Mouse (Mus musculus) hindbrain, embryonic 16.5 days (tissue): ENCODE data around the gene Nol4l. TPM values are rescaled to one million over a fixed set of nuclear protein-coding genes. Genes with fewer than 3 reads are reported as not detected.

Source experiments
- ATAC-seq: fragments of 200-750 bp; cut with Nextera tagmentation; 2 replicates; pipeline ENCODE4 v1.8.0; 2017; ENCODE audit warnings: moderate TSS enrichment, moderate library complexity
- H3K27ac ChIP-seq: fragments of 300-500 bp; sonication (generic); 2 replicates; pipeline ENCODE4 v1.5.1; 2014; ENCODE audit warnings: low read depth, mild to moderate bottlenecking, control low read depth, low read length, moderate library complexity
- H3K27me3 ChIP-seq: fragments of 300-500 bp; sonication (generic); replicated peaks from 2 replicates; pipeline ENCODE4 v1.6.1; 2014; ENCODE audit warnings: low read length; ENCODE audit not compliant: control insufficient read depth, insufficient read depth
- H3K36me3 ChIP-seq: fragments of 300-500 bp; sonication (generic); 2 replicates; pipeline ENCODE4 v1.6.1; 2014; ENCODE audit warnings: mild to moderate bottlenecking, low read length, moderate library complexity, mixed read lengths; ENCODE audit not compliant: control insufficient read depth, insufficient read depth
- H3K4me1 ChIP-seq: fragments of 300-500 bp; sonication (generic); 2 replicates; pipeline ENCODE4 v1.6.1; 2014; ENCODE audit warnings: low read depth, low read length; ENCODE audit not compliant: control insufficient read depth, insufficient read depth
- H3K4me2 ChIP-seq: fragments of 300-500 bp; sonication (generic); 2 replicates; pipeline ENCODE4 v1.6.1; 2014; ENCODE audit warnings: mild to moderate bottlenecking, low read length, control low read depth, moderate library complexity
- H3K4me3 ChIP-seq: fragments of 300-500 bp; sonication (generic); 2 replicates; pipeline ENCODE4 v1.5.1; 2014; ENCODE audit warnings: mild to moderate bottlenecking, low read length, control low read depth, moderate library complexity
- H3K9ac ChIP-seq: fragments of 300-500 bp; sonication (generic); 2 replicates; pipeline ENCODE4 v1.6.1; 2014; ENCODE audit warnings: low read depth, mild to moderate bottlenecking, control low read depth, low read length, moderate library complexity
- H3K9me3 ChIP-seq: fragments of 300-500 bp; sonication (generic); 2 replicates; pipeline ENCODE4 v1.6.1; 2014; ENCODE audit warnings: mild to moderate bottlenecking, low read length, moderate library complexity; ENCODE audit not compliant: control insufficient read depth
- WGBS: fragments of 180-500 bp; shearing (Covaris S2); extraction: QIAGEN DNeasy Blood & Tissue Kit; methylation state at CpG from one replicate; pipeline ENCODE4 v1.1.7; 2014; 5-methylcytosine and 5-hydroxymethylcytosine counted together
- polyA plus RNA-seq: library from polyadenylated mRNA; unstranded; fragments of >200 nt; fragmentation: Nextera tagmentation; extraction: Ambion mirVana; gene quantifications from 2 replicates; pipeline ENCODE4 v1.2.1, GENCODE M21; 2015

Nol4l gene
- polyA plus RNA-seq, 1 experiment from 2014 or later: 33.7 TPM

DNA sequence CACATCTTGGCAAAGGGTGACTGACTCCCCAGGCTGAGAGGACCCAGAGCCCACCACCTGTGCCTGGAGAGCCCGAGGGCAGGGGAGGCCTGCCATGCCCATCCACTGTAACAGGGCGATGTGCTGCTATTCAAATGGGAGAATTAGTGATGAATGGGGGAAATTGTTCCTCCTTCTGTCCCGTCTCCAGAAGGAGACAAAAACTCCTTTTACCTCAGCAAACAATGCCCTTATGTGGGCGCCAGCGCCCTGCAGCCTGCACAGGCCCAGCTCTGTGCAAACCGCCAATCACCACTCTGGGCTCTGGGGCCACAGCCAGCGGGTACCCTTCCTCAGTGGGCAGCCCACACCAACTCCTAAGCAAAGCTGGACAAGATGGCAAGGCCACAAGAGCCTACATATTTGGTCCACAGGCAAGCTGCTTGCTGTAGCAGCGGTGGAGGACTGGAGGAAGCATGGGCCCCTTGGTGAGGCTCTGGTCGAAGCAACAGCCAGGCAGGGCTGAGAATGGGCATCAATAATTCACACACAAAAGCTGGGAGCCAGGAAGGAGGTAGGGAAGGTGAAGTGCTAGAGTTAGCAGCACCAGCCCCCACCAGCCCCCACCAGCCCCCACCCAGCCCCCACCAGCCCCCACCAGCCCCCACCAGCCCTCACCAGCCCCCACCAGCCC lies 103.6 kb downstream of the Nol4l start:
- Histone ChIP-seq H3K36me3 (peaks cover 13% of the 10 kb centered on the region), H3K27me3 (no peaks in the 10 kb centered on the region), H3K4me1 (peaks cover 43% of the 10 kb centered on the region), H3K9ac (no peak overlapping the region; the same call in 1 of the 2 replicates), H3K4me3 (no peak overlapping the region), H3K9me3 (no peaks in the 10 kb centered on the region), H3K4me2 (no peak overlapping the region; the same call in 1 of the 2 replicates), H3K27ac (peak overlapping the region; percentile 73)
- ATAC-seq: peak; percentile 89
- WGBS: 17% methylated on average over 9 of the region's 9 CpGs

DNA sequence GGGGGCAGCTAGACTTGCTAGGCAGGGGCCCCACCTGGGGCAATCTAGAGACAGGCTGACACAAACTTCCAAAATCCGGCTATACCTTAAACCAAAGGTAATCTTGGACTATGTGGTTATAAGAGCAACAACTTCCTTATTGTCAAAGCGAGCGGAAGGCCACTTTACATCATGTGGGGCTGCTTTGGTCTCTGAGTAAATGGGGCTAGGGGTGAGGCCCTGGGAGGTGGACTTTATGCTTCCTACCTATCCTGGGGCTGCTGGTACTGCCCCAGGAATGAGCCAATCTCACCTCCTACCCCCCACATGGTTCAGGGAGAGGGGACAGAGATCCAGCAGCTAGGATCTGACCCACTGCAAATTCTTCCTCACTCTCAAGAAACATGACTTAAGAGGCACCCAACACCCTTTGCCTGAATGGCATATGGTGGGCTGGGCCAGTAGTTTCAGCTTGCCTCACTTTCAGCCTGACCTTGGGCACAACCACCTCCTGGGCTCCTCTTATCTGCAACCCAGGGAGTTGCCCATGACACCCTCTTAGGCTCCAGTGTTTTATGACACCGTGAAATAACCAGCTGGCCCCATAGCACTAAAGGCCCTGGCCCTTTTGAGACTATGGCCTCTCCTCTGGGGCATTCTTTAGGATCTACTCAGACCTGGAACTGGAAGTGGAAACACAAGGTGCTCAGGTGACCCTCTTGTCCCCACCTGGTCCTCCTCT lies 104.5 kb downstream of the Nol4l start:
- no peak overlapping the region for H3K4me2 ChIP-seq
- H3K36me3 ChIP-seq: peaks cover 5% of the 10 kb centered on the region
- H3K4me3 ChIP-seq: no peak overlapping the region
- 79% methylated on average over 4 of the region's 4 CpGs for WGBS
- no peak for ATAC-seq
- no peaks in the 10 kb centered on the region for H3K27me3 ChIP-seq
- peaks cover 43% of the 10 kb centered on the region for H3K4me1 ChIP-seq
- H3K9ac ChIP-seq: no peak overlapping the region
- H3K9me3 ChIP-seq: no peaks in the 10 kb centered on the region
- peak overlapping the region; percentile 73 for H3K27ac ChIP-seq

- Histone ChIP-seq H3K9me3 (no peaks in the 10 kb centered on the region), H3K27ac (no peak overlapping the region), H3K27me3 (no peaks in the 10 kb centered on the region), H3K4me1 (peaks cover 43% of the 10 kb centered on the region), H3K9ac (no peak overlapping the region; the same call in 1 of the 2 replicates), H3K36me3 (peaks cover 11% of the 10 kb centered on the region; the same call in 1 of the 2 replicates), H3K4me3 (no peak overlapping the region), H3K4me2 (no peak overlapping the region)
- ATAC-seq: no peak
- WGBS: 82% methylated on average over 8 of the region's 8 CpGs
Observed at GRCm38 (mm10) chr2:153424557-153424956, 105.2 kb downstream of the Nol4l start.

- no peak overlapping the region for H3K27ac ChIP-seq
- peaks cover 43% of the 10 kb centered on the region for H3K4me1 ChIP-seq
- WGBS: 67% methylated on average over 3 of the region's 3 CpGs
- no peaks in the 10 kb centered on the region for H3K9me3 ChIP-seq
- no peak overlapping the region for H3K4me2 ChIP-seq
- H3K9ac ChIP-seq: no peak overlapping the region
- H3K27me3 ChIP-seq: no peaks in the 10 kb centered on the region
- no peak for ATAC-seq
- H3K4me3 ChIP-seq: no peak overlapping the region
- H3K36me3 ChIP-seq: peaks cover 18% of the 10 kb centered on the region
Observed at GRCm38 (mm10) chr2:153423113-153423512, 106.7 kb downstream of the Nol4l start.

DNA sequence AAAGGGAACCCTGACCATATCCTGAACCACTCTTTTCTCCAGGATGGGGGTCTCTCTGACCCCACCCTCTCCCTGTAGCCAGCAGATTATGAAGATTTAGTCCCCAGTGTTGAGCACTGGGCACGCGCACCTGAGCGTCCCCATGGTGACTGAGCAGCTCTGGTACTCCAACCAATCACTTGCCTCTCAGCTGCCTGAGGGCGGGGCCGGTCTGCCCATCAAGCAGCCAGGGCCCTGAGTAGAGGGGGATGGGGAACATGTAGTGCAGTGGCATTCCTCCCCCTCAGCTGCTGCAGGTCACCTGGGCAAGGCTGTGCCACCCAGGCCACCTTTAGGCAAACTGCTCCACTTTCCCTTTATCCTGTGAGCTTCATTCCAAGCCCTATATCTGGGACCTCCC lies 107.7 kb downstream of the Nol4l start:
- Histone ChIP-seq H3K9ac (no peak overlapping the region; the same call in 1 of the 2 replicates), H3K4me1 (peaks cover 40% of the 10 kb centered on the region), H3K27me3 (no peaks in the 10 kb centered on the region), H3K4me3 (no peak overlapping the region), H3K27ac (0 out of 2 replicates have a peak overlapping the region, but pooled peaks have one; percentile 29), H3K36me3 (peaks cover 29% of the 10 kb centered on the region), H3K9me3 (no peaks in the 10 kb centered on the region), H3K4me2 (no peak overlapping the region)
- WGBS: 14% methylated on average over 5 of the region's 5 CpGs
- ATAC-seq: peak; percentile 34; the same call in 1 of the 2 replicates

DNA sequence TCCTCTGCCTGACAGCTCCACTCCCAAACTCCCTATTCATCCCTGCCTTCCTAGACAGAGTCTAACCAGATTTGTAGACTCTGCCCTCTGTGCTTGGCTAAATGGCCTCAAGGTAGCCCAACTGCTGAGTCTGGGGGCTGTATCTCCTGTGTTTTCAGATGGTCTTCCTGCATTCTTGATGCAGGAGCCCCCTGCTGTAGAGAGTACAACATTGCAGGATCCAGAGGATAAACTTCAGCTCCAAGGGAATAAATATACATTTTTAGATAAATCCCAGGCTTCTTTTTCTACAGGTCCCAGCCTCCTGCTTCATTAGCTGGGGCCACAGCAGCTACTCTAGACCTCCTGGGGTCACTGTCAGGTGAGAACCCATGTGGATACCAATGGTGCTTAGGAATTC lies 108.5 kb downstream of the Nol4l start:
- Histone ChIP-seq H3K27ac (no peak overlapping the region), H3K9me3 (no peaks in the 10 kb centered on the region), H3K4me1 (peaks cover 36% of the 10 kb centered on the region), H3K27me3 (no peaks in the 10 kb centered on the region), H3K9ac (no peak overlapping the region), H3K4me3 (no peak overlapping the region), H3K4me2 (no peak overlapping the region), H3K36me3 (peaks cover 35% of the 10 kb centered on the region)
- ATAC-seq: no peak

GRCm38 (mm10) chr2:153418381-153418780 lies 111.4 kb downstream of the Nol4l start:
- Histone ChIP-seq H3K27me3 (no peaks in the 10 kb centered on the region), H3K36me3 (peaks cover 41% of the 10 kb centered on the region), H3K4me3 (no peak overlapping the region), H3K9me3 (no peaks in the 10 kb centered on the region), H3K4me1 (peaks cover 15% of the 10 kb centered on the region), H3K4me2 (no peak overlapping the region), H3K27ac (no peak overlapping the region), H3K9ac (no peak overlapping the region)
- 85% methylated on average over 1 of the region's 1 CpGs for WGBS
- no peak for ATAC-seq

DNA sequence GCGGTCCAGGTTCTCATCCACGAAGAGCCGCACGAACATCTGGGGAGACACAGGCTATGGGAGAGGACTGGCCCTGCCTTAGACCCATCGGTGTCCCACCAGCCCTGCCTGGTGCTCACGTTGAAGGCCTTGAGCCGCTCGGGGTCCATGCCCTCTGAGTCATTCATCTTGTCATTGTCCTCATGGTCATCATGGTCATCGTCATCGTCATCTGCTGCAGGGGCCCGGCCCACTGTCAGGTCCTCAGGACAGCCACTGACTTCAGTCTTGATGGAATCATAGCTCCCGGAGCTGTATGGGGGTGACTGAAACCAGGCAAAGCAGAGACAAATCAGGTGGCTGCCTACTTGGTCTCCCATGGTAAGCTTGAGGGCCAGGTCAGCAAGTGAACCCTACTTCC lies 111.9 kb downstream of the Nol4l start:
- no peak overlapping the region for H3K4me3 ChIP-seq
- WGBS: 98% methylated on average over 12 of the region's 12 CpGs
- H3K4me2 ChIP-seq: no peak overlapping the region
- ATAC-seq: no peak
- no peak overlapping the region for H3K9ac ChIP-seq
- H3K4me1 ChIP-seq: peaks cover 9% of the 10 kb centered on the region
- no peaks in the 10 kb centered on the region for H3K27me3 ChIP-seq
- peaks cover 41% of the 10 kb centered on the region for H3K36me3 ChIP-seq
- H3K27ac ChIP-seq: no peak overlapping the region
- no peaks in the 10 kb centered on the region for H3K9me3 ChIP-seq

DNA sequence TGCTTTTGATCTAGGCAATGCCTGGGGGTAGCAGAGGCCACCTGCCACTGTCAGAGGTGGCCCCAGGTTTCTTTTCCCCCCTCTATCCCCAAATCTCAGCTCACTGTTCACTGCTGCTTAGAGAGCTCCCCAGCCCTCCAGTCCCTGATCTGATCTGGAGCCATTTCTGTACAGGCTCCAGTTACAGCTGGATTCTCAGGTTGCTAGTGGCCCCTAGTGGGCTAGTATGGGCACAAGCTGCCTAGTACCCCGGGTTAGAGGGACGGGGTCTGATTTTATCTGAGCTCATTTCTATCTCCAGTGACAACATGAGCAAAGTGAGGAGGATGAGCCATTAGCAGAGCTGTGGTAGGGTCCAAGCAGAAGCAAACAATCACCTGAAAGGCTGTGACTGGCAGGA lies 115.2 kb downstream of the Nol4l start:
- H3K9me3 ChIP-seq: no peaks in the 10 kb centered on the region
- WGBS: 42% methylated on average over 2 of the region's 2 CpGs
- H3K9ac ChIP-seq: no peak overlapping the region
- H3K36me3 ChIP-seq: peaks cover 45% of the 10 kb centered on the region
- no peak overlapping the region for H3K27ac ChIP-seq
- H3K4me2 ChIP-seq: no peak overlapping the region
- no peaks in the 10 kb centered on the region for H3K4me1 ChIP-seq
- H3K27me3 ChIP-seq: no peaks in the 10 kb centered on the region
- no peak overlapping the region for H3K4me3 ChIP-seq
- no peak for ATAC-seq
